Mouse (Mus musculus) urinary bladder, postnatal 25 days (tissue): Measurements from ENCODE around the gene Aanat.

Experiments
- DNase-seq: peaks from one replicate; pipeline ENCODE4 v3.0.0; 2022; ENCODE audit warnings: low spot score

Aanat gene

GRCm38 (mm10) chr11:116586310-116586709, at the start of gene Aanat:
Aanat (plus strand) TSS chr11:116586432.
- DNase-seq = no peak

GRCm38 (mm10) chr11:116536685-116537084, 49.5 kb upstream of the Aanat start:
- DNase-seq = no peak

GRCm38 (mm10) chr11:116537388-116537787, 48.8 kb upstream of the Aanat start:
- no peak for DNase-seq

GRCm38 (mm10) chr11:116538142-116538735, 48.0 kb upstream of the Aanat start:
- peak; percentile 42 for DNase-seq

- no peak for DNase-seq
Measured at GRCm38 (mm10) chr11:116541183-116541582, 45.0 kb upstream of the Aanat start.

- no peak for DNase-seq
Measured at GRCm38 (mm10) chr11:116543110-116543509, 43.1 kb upstream of the Aanat start.

- DNase-seq = no peak
Measured at GRCm38 (mm10) chr11:116547296-116548060, 38.8 kb upstream of the Aanat start.

- DNase-seq = no peak
Measured at GRCm38 (mm10) chr11:116548780-116549179, 37.5 kb upstream of the Aanat start.

- no peak for DNase-seq
Measured at GRCm38 (mm10) chr11:116549273-116550038, 36.8 kb upstream of the Aanat start.

GRCm38 (mm10) chr11:116550748-116551147, 35.5 kb upstream of the Aanat start:
- DNase-seq = no peak

- DNase-seq = no peak
Measured at GRCm38 (mm10) chr11:116552194-116552593, 34.0 kb upstream of the Aanat start.

- no peak for DNase-seq
Measured at GRCm38 (mm10) chr11:116554171-116554878, 31.9 kb upstream of the Aanat start.

- no peak for DNase-seq
Measured at GRCm38 (mm10) chr11:116555572-116555971, 30.7 kb upstream of the Aanat start.

GRCm38 (mm10) chr11:116556308-116556707, 29.9 kb upstream of the Aanat start:
- DNase-seq = no peak

GRCm38 (mm10) chr11:116565283-116566041, 20.8 kb upstream of the Aanat start:
- no peak for DNase-seq

- DNase-seq = no peak
Measured at GRCm38 (mm10) chr11:116567531-116567930, 18.7 kb upstream of the Aanat start.

- no peak for DNase-seq
Measured at GRCm38 (mm10) chr11:116570821-116571220, 15.4 kb upstream of the Aanat start.

- no peak for DNase-seq
Measured at GRCm38 (mm10) chr11:116571767-116572679, 14.2 kb upstream of the Aanat start.

- no peak for DNase-seq
Measured at GRCm38 (mm10) chr11:116572756-116573543, 13.3 kb upstream of the Aanat start.

GRCm38 (mm10) chr11:116574486-116574885, 11.7 kb upstream of the Aanat start:
- no peak for DNase-seq
